Mouse (Mus musculus): ENCODE measurements around the gene Tk2. TPM values are rescaled to one million over a fixed set of nuclear protein-coding genes. Genes with fewer than 3 reads are reported as not detected.

Tk2 gene
- polyA plus RNA-seq, 1 experiment from 2014 or later = 17.3 TPM

GRCm38 (mm10) chr8:104202320-104202719 is 46.0 kb downstream of the Tk2 start:
- 87% methylated on average over 4 of the region's 4 CpGs for WGBS
- no peak for DNase-seq (ENCODE audit: low spot score)

GRCm38 (mm10) chr8:104201622-104202021 is 46.7 kb downstream of the Tk2 start:
- peaks cover 5% of the 10 kb centered on the region; the same call in 1 of the 2 replicates for H3K27me3 ChIP-seq (ENCODE audit: insufficient read depth, poor library complexity, severe bottlenecking)
- no peaks in the 10 kb centered on the region for H3K9me3 ChIP-seq
- H3K4me1 ChIP-seq = no peaks in the 10 kb centered on the region
- no peak overlapping the region for H3K4me3 ChIP-seq
- no peak overlapping the region for H3K27ac ChIP-seq
- WGBS = 75% methylated on average over 3 of the region's 3 CpGs
- no peak for DNase-seq (ENCODE audit: low spot score)
- H3K36me3 ChIP-seq = no peaks in the 10 kb centered on the region

More at GRCm38 (mm10) chr8:104202320-104202719, 46.0 kb downstream of the Tk2 start:
- H3K27ac ChIP-seq = no peak overlapping the region
- no peaks in the 10 kb centered on the region for H3K4me1 ChIP-seq
- H3K4me3 ChIP-seq = no peak overlapping the region
- no peaks in the 10 kb centered on the region for H3K36me3 ChIP-seq
- H3K9me3 ChIP-seq = no peaks in the 10 kb centered on the region
- peaks cover 5% of the 10 kb centered on the region; the same call in 1 of the 2 replicates for H3K27me3 ChIP-seq (ENCODE audit: insufficient read depth, poor library complexity, severe bottlenecking)

GRCm38 (mm10) chr8:104199802-104200201 is 48.6 kb downstream of the Tk2 start:
- no peak for DNase-seq (ENCODE audit: low spot score)
- H3K9me3 ChIP-seq = no peaks in the 10 kb centered on the region
- no peaks in the 10 kb centered on the region for H3K36me3 ChIP-seq
- H3K4me3 ChIP-seq = no peak overlapping the region
- no peaks in the 10 kb centered on the region for H3K4me1 ChIP-seq
- no peak overlapping the region for H3K27ac ChIP-seq
- peaks cover 5% of the 10 kb centered on the region; the same call in 1 of the 2 replicates for H3K27me3 ChIP-seq (ENCODE audit: insufficient read depth, poor library complexity, severe bottlenecking)
- WGBS = 80% methylated on average over 5 of the region's 5 CpGs

- Histone ChIP-seq H3K4me1 (peaks cover 7% of the 10 kb centered on the region; the same call in 1 of the 2 replicates), H3K27ac (no peak overlapping the region), H3K36me3 (no peaks in the 10 kb centered on the region), H3K9me3 (no peaks in the 10 kb centered on the region), H3K4me3 (no peak overlapping the region), H3K27me3 (ENCODE audit: insufficient read depth, poor library complexity, severe bottlenecking) (no peaks in the 10 kb centered on the region)
- WGBS = 25% methylated on average over 11 of the region's 11 CpGs
- DNase-seq (ENCODE audit: low spot score) = peak; percentile 76
Observed at GRCm38 (mm10) chr8:104191496-104191895, 56.9 kb downstream of the Tk2 start.

- DNase-seq (ENCODE audit: low spot score) = no peak
- H3K36me3 ChIP-seq = no peaks in the 10 kb centered on the region
Observed at GRCm38 (mm10) chr8:104190777-104191468, 57.4 kb downstream of the Tk2 start.

GRCm38 (mm10) chr8:104188459-104188858 is 59.9 kb downstream of the Tk2 start:
- H3K27me3 ChIP-seq (ENCODE audit: insufficient read depth, poor library complexity, severe bottlenecking) = peaks cover 6% of the 10 kb centered on the region; the same call in 1 of the 2 replicates
- 56% methylated on average over 5 of the region's 5 CpGs for WGBS
- H3K4me1 ChIP-seq = peaks cover 7% of the 10 kb centered on the region; the same call in 1 of the 2 replicates
- no peaks in the 10 kb centered on the region for H3K36me3 ChIP-seq
- H3K4me3 ChIP-seq = no peak overlapping the region
- peak; percentile 53 for DNase-seq (ENCODE audit: low spot score)
- H3K27ac ChIP-seq = no peak overlapping the region
- no peaks in the 10 kb centered on the region for H3K9me3 ChIP-seq

More at GRCm38 (mm10) chr8:104190777-104191468, 57.4 kb downstream of the Tk2 start:
- 73% methylated on average over 6 of the region's 6 CpGs for WGBS
- no peaks in the 10 kb centered on the region for H3K27me3 ChIP-seq (ENCODE audit: insufficient read depth, poor library complexity, severe bottlenecking)
- H3K9me3 ChIP-seq = no peaks in the 10 kb centered on the region
- no peak overlapping the region for H3K4me3 ChIP-seq
- H3K27ac ChIP-seq = no peak overlapping the region
- H3K4me1 ChIP-seq = peaks cover 7% of the 10 kb centered on the region; the same call in 1 of the 2 replicates

- no peak overlapping the region for H3K27ac ChIP-seq
- no peaks in the 10 kb centered on the region for H3K9me3 ChIP-seq
- no peak for DNase-seq (ENCODE audit: low spot score)
- peaks cover 7% of the 10 kb centered on the region; the same call in 1 of the 2 replicates for H3K4me1 ChIP-seq
- H3K27me3 ChIP-seq (ENCODE audit: insufficient read depth, poor library complexity, severe bottlenecking) = peaks cover 8% of the 10 kb centered on the region; the same call in 1 of the 2 replicates
- no peak overlapping the region for H3K4me3 ChIP-seq
- WGBS = 87% methylated on average over 6 of the region's 6 CpGs
- no peaks in the 10 kb centered on the region for H3K36me3 ChIP-seq
Observed at GRCm38 (mm10) chr8:104187622-104188021, 60.7 kb downstream of the Tk2 start.

GRCm38 (mm10) chr8:104186827-104187226 is 61.5 kb downstream of the Tk2 start:
- Histone ChIP-seq H3K4me3 (no peak overlapping the region), H3K4me1 (peaks cover 7% of the 10 kb centered on the region; the same call in 1 of the 2 replicates), H3K9me3 (no peaks in the 10 kb centered on the region), H3K36me3 (no peaks in the 10 kb centered on the region), H3K27ac (no peak overlapping the region), H3K27me3 (ENCODE audit: insufficient read depth, poor library complexity, severe bottlenecking) (peaks cover 16% of the 10 kb centered on the region)
- no peak for DNase-seq (ENCODE audit: low spot score)
- WGBS = 85% methylated on average over 4 of the region's 4 CpGs

GRCm38 (mm10) chr8:104184905-104185304 is 63.5 kb downstream of the Tk2 start:
- no peak overlapping the region for H3K27ac ChIP-seq
- H3K36me3 ChIP-seq = no peaks in the 10 kb centered on the region
- H3K4me3 ChIP-seq = no peak overlapping the region
- H3K27me3 ChIP-seq (ENCODE audit: insufficient read depth, poor library complexity, severe bottlenecking) = peaks cover 20% of the 10 kb centered on the region
- no peak for DNase-seq (ENCODE audit: low spot score)
- no peaks in the 10 kb centered on the region for H3K9me3 ChIP-seq
- H3K4me1 ChIP-seq = no peaks in the 10 kb centered on the region
- WGBS = 31% methylated on average over 6 of the region's 6 CpGs

GRCm38 (mm10) chr8:104177054-104177453 is 71.3 kb downstream of the Tk2 start:
- peaks cover 8% of the 10 kb centered on the region for H3K4me1 ChIP-seq
- WGBS = 72% methylated on average over 4 of the region's 4 CpGs
- no peaks in the 10 kb centered on the region for H3K36me3 ChIP-seq
- H3K27me3 ChIP-seq (ENCODE audit: insufficient read depth, poor library complexity, severe bottlenecking) = peaks cover 40% of the 10 kb centered on the region
- H3K4me3 ChIP-seq = no peak overlapping the region
- no peaks in the 10 kb centered on the region for H3K9me3 ChIP-seq
- no peak overlapping the region for H3K27ac ChIP-seq
- no peak for DNase-seq (ENCODE audit: low spot score)

Other genes starting within 250 kb of the Tk2 start
- gene Cdh5, start 146.9 kb downstream of the Tk2 start, polyA plus RNA-seq (2016; fragmentation: Nextera tagmentation; extraction: Ambion mirVana) = 34.1 and 40.4 TPM in 2 replicates
- 0.07 and 0.23 TPM in 2 replicates for gene Bean1, start 78.1 kb downstream of the Tk2 start, polyA plus RNA-seq (2016; fragmentation: Nextera tagmentation; extraction: Ambion mirVana)
- 31.1 and 36.2 TPM in 2 replicates for gene Cklf, start 2.3 kb upstream of the Tk2 start, polyA plus RNA-seq (2016; fragmentation: Nextera tagmentation; extraction: Ambion mirVana)
- gene Cmtm2a, start 44.6 kb upstream of the Tk2 start, polyA plus RNA-seq (2016; fragmentation: Nextera tagmentation; extraction: Ambion mirVana) = not detected in 2 replicates
- gene Gm45711, start 61.5 kb upstream of the Tk2 start, polyA plus RNA-seq (2016; fragmentation: Nextera tagmentation; extraction: Ambion mirVana) = not detected in 2 replicates
- not detected in 2 replicates for gene Cmtm1, start 61.6 kb upstream of the Tk2 start, polyA plus RNA-seq (2016; fragmentation: Nextera tagmentation; extraction: Ambion mirVana)
- not detected in 2 replicates for gene Gm11020, start 73.0 kb upstream of the Tk2 start, polyA plus RNA-seq (2016; fragmentation: Nextera tagmentation; extraction: Ambion mirVana)
- gene Cmtm2b, start 73.7 kb upstream of the Tk2 start, polyA plus RNA-seq (2016; fragmentation: Nextera tagmentation; extraction: Ambion mirVana) = not detected in 2 replicates
- 86.9 and 103 TPM in 2 replicates for gene Cmtm3, start 90.9 kb upstream of the Tk2 start, polyA plus RNA-seq (2016; fragmentation: Nextera tagmentation; extraction: Ambion mirVana)
- 1.1 and 1.7 TPM in 2 replicates for gene Cmtm4, start 147.2 kb upstream of the Tk2 start, polyA plus RNA-seq (2016; fragmentation: Nextera tagmentation; extraction: Ambion mirVana)
- gene Dync1li2, start 194.5 kb upstream of the Tk2 start, polyA plus RNA-seq (2016; fragmentation: Nextera tagmentation; extraction: Ambion mirVana) = 50.8 and 58.6 TPM in 2 replicates

Measured in heart, embryonic 10.5 days (tissue).